Mouse (Mus musculus): ENCODE results near the gene 2410002F23Rik.
"Not testable (repeated sequence)": the region's sequence is repeated elsewhere in the genome, so short reads cannot be mapped to it uniquely, and the experiment has no call there.

Gene 2410002F23Rik

GRCm38 (mm10) chr7:44261147-44261546 lies 14.6 kb downstream of the 2410002F23Rik start, which contains the start of gene Gm15517:
TSS of gene Gm15517 (plus strand) at chr7:44261447.
- in situ Hi-C loops (cut with MboI, MseI): loop anchor here (5.0 kb wide), 2 partner anchors 46 to 206 kb away; partner anchors contain the start of genes Aspdh, Clec11a and Josd2

- in situ Hi-C loops (cut with MboI, MseI): loop anchor here (5.0 kb wide), 2 partner anchors 44 to 204 kb away; partner anchors contain the start of genes Aspdh, Clec11a and Josd2
Measured at GRCm38 (mm10) chr7:44262791-44263643, 16.5 kb downstream of the 2410002F23Rik start.

GRCm38 (mm10) chr7:44268117-44268516 lies 21.6 kb downstream of the 2410002F23Rik start:
- in situ Hi-C loops (cut with MboI, MseI): loop anchor here (5.0 kb wide), 1 partner anchor 79 kb away; no protein-coding TSS in a partner anchor

- in situ Hi-C loops (cut with MboI, MseI): loop anchor here (5.0 kb wide), 1 partner anchor 78 kb away; no protein-coding TSS in a partner anchor
Measured at GRCm38 (mm10) chr7:44269397-44269796, 22.9 kb downstream of the 2410002F23Rik start.

- in situ Hi-C loops (cut with MboI, MseI): no loop called here
Measured at GRCm38 (mm10) chr7:44271309-44271708, 24.8 kb downstream of the 2410002F23Rik start.

- in situ Hi-C loops (cut with MboI, MseI): no loop called here
Measured at GRCm38 (mm10) chr7:44272546-44272945, 26.0 kb downstream of the 2410002F23Rik start.

GRCm38 (mm10) chr7:44273446-44273845 lies 26.9 kb downstream of the 2410002F23Rik start:
- in situ Hi-C loops (cut with MboI, MseI): no loop called here

GRCm38 (mm10) chr7:44274096-44274495 lies 27.6 kb downstream of the 2410002F23Rik start:
- in situ Hi-C loops (cut with MboI, MseI): no loop called here

GRCm38 (mm10) chr7:44275546-44275945 lies 29.0 kb downstream of the 2410002F23Rik start:
- in situ Hi-C loops (cut with MboI, MseI): no loop called here

- in situ Hi-C loops (cut with MboI, MseI): no loop called here
Measured at GRCm38 (mm10) chr7:44276461-44277249, 30.1 kb downstream of the 2410002F23Rik start.

GRCm38 (mm10) chr7:44277250-44277622 lies 30.7 kb downstream of the 2410002F23Rik start:
- in situ Hi-C loops (cut with MboI, MseI): no loop called here

- in situ Hi-C loops (cut with MboI, MseI): loop anchor here (5.0 kb wide), 1 partner anchor 51 kb away; no protein-coding TSS in a partner anchor
Measured at GRCm38 (mm10) chr7:44280959-44281358, 34.4 kb downstream of the 2410002F23Rik start.

GRCm38 (mm10) chr7:44281586-44281985 lies 35.1 kb downstream of the 2410002F23Rik start:
- in situ Hi-C loops (cut with MboI, MseI): loop anchor here (5.0 kb wide), 1 partner anchor 51 kb away; no protein-coding TSS in a partner anchor

GRCm38 (mm10) chr7:44287760-44288159 lies 41.2 kb downstream of the 2410002F23Rik start:
- in situ Hi-C loops (cut with MboI, MseI): no loop called here

GRCm38 (mm10) chr7:44290986-44291385 lies 44.5 kb downstream of the 2410002F23Rik start:
- in situ Hi-C loops (cut with MboI, MseI): no loop called here

- in situ Hi-C loops (cut with MboI, MseI): no loop called here
Measured at GRCm38 (mm10) chr7:44291418-44291817, 44.9 kb downstream of the 2410002F23Rik start.

- in situ Hi-C loops (cut with MboI, MseI): not testable (repeated sequence)
Measured at GRCm38 (mm10) chr7:44297501-44297900, 51.0 kb downstream of the 2410002F23Rik start.

All from T-helper 2 cell (primary cell).